Mouse (Mus musculus): ENCODE results near the gene Ccdc81. TPM values are rescaled to one million over a fixed set of nuclear protein-coding genes. Genes with fewer than 3 reads are reported as not detected.

The Ccdc81 gene
- total and polyA plus RNA-seq, 3 experiments, result not detected

- Histone ChIP-seq H3K4me1 (ENCODE audit: insufficient read depth, low read depth, low read length) (no peaks in the 10 kb centered on the region), H3K4me3 (ENCODE audit: low read depth, low read length) (no peak overlapping the region), H3K9me3 (replicated peaks) (no peaks in the 10 kb centered on the region), H3K27me3 (ENCODE audit: insufficient read depth, low read length) (no peaks in the 10 kb centered on the region), H3K36me3 (replicated peaks) (peaks cover 65% of the 10 kb centered on the region)
- no peak for ATAC-seq (ENCODE audit: extremely low read depth, insufficient number of reproducible peaks, low FRiP score, poor library complexity, severe bottlenecking)
- TF ChIP-seq GATA2 (IDR thresholded peaks at IDR 0.05; ENCODE audit: borderline replicate concordance, low read depth, low read length) (no peak), GATA1 (IDR thresholded peaks at IDR 0.05; ENCODE audit: borderline replicate concordance, low read length) (no peak), POLR2AphosphoS5 (IDR thresholded peaks at IDR 0.05; ENCODE audit: insufficient replicate concordance, low read depth, low read length) (no peak), CTCF (IDR thresholded peaks at IDR 0.05; ENCODE audit: low read depth, low read length) (no peak), TAL1 (conservative IDR thresholded peaks at IDR 0.05; ENCODE audit: low read depth, low read length) (no peak)
- no peak for DNase-seq (ENCODE audit: low spot score)
Measured at GRCm38 (mm10) chr7:89923441-89924180, 20.2 kb upstream of the Ccdc81 start.

DNA sequence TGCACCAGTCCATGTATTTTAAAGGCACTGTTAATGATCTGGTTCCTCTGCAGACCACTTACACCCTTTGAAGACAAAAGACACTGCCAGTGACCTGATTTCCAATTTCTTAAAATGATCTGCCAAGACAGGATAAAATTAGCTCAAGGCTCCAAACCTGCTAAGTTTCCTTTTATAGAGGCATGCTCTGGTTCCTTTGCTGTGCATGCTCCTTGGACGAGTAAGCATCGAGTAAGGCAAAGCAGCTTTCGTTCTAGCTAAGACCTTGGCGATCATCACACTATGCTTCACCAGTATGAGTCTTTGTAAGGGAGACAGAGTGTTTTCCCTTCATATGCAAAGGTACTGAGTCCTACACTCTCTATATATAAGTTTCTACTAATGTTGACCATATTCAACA, 14.3 kb upstream of the Ccdc81 start:
- ATAC-seq (ENCODE audit: extremely low read depth, insufficient number of reproducible peaks, low FRiP score, poor library complexity, severe bottlenecking) (no peak), DNase-seq (ENCODE audit: low spot score) (no peak)

DNA sequence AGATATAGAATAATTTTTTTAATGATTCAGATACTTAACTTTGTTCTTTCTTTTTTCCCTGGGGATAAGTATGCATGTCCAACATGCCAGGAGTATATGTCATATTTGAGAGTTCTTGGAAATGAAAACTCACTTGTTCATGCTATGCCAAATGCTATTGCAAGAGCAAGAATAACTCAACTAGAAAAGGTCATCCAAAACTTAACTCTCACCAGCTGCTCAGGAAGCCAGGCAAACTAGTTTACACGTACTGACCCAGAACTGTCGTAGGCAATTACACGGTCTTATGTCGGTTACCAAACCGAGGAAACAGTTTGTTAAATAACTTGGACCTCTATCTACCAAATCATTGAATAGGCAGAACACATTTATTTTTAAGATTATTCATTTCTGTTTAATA, 13.3 kb upstream of the Ccdc81 start:
- Histone ChIP-seq H3K27me3 (ENCODE audit: insufficient read depth, low read length) (no peaks in the 10 kb centered on the region), H3K36me3 (replicated peaks) (peaks cover 49% of the 10 kb centered on the region), H3K4me1 (ENCODE audit: insufficient read depth, low read depth, low read length) (peaks cover 3% of the 10 kb centered on the region), H3K4me3 (ENCODE audit: low read depth, low read length) (no peak overlapping the region), H3K9me3 (replicated peaks) (no peaks in the 10 kb centered on the region)
- no peak for TF ChIP-seq GATA2 (IDR thresholded peaks at IDR 0.05; ENCODE audit: borderline replicate concordance, low read depth, low read length)
- TF ChIP-seq CTCF (IDR thresholded peaks at IDR 0.05; ENCODE audit: low read depth, low read length), result no peak
- no peak for TF ChIP-seq TAL1 (conservative IDR thresholded peaks at IDR 0.05; ENCODE audit: low read depth, low read length)
- no peak for TF ChIP-seq GATA1 (IDR thresholded peaks at IDR 0.05; ENCODE audit: borderline replicate concordance, low read length)
- TF ChIP-seq POLR2AphosphoS5 (IDR thresholded peaks at IDR 0.05; ENCODE audit: insufficient replicate concordance, low read depth, low read length), result no peak
- DNase-seq (ENCODE audit: low spot score) (no peak), ATAC-seq (ENCODE audit: extremely low read depth, insufficient number of reproducible peaks, low FRiP score, poor library complexity, severe bottlenecking) (no peak)

More for the DNA sequence above, 14.3 kb upstream of the Ccdc81 start:
- peaks cover 3% of the 10 kb centered on the region for H3K4me1 ChIP-seq (ENCODE audit: insufficient read depth, low read depth, low read length)
- TF ChIP-seq GATA1 (IDR thresholded peaks at IDR 0.05; ENCODE audit: borderline replicate concordance, low read length), result no peak
- TF ChIP-seq TAL1 (conservative IDR thresholded peaks at IDR 0.05; ENCODE audit: low read depth, low read length), result no peak
- no peak for TF ChIP-seq POLR2AphosphoS5 (IDR thresholded peaks at IDR 0.05; ENCODE audit: insufficient replicate concordance, low read depth, low read length)
- no peak for TF ChIP-seq GATA2 (IDR thresholded peaks at IDR 0.05; ENCODE audit: borderline replicate concordance, low read depth, low read length)
- TF ChIP-seq CTCF (IDR thresholded peaks at IDR 0.05; ENCODE audit: low read depth, low read length), result no peak
- H3K27me3 ChIP-seq (ENCODE audit: insufficient read depth, low read length), result no peaks in the 10 kb centered on the region
- no peaks in the 10 kb centered on the region for H3K9me3 ChIP-seq (replicated peaks)
- peaks cover 55% of the 10 kb centered on the region for H3K36me3 ChIP-seq (replicated peaks)
- H3K4me3 ChIP-seq (ENCODE audit: low read depth, low read length), result no peak overlapping the region

DNA sequence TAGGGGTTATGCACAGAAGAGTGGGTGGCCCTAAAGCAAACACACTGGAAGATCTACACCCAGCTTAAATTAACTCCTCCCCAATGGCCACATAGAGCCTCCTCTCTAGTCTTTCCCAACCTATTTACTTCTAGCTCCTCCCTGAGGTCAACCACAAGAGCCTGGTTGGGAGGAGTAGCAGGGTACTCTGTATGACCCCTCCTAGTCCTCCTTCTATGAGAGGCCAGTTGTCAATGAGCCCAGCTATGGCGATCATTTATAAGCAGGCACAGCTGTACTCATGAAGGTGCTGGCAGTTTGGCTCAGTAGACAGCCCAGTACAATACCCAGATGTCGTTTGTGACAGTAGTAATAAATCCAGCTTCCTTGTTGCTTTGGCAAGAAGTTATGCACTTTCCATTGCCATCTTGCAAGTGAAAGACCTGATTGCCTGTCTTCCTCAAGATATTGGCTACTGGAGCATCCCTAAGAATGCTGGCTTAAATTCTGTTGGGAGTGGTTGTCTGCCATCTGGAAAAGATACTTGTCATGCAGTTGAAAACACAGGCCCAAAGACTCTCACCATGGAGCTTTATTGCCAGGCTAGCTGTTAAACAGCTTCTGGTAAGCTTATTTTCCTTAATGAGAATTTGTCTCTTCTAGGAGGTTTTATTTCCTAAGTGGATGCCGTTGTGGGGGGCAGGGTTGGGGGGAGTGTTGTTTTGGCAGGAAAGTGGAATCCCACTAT, 10.2 kb upstream of the Ccdc81 start:
- no peak for ATAC-seq (ENCODE audit: extremely low read depth, insufficient number of reproducible peaks, low FRiP score, poor library complexity, severe bottlenecking)
- TF ChIP-seq GATA1 (IDR thresholded peaks at IDR 0.05; ENCODE audit: borderline replicate concordance, low read length) (no peak), GATA2 (IDR thresholded peaks at IDR 0.05; ENCODE audit: borderline replicate concordance, low read depth, low read length) (no peak), TAL1 (conservative IDR thresholded peaks at IDR 0.05; ENCODE audit: low read depth, low read length) (no peak), CTCF (IDR thresholded peaks at IDR 0.05; ENCODE audit: low read depth, low read length) (no peak), POLR2AphosphoS5 (IDR thresholded peaks at IDR 0.05; ENCODE audit: insufficient replicate concordance, low read depth, low read length) (no peak)
- peaks cover 9% of the 10 kb centered on the region; the same call in 1 of the 2 replicates for H3K27me3 ChIP-seq (ENCODE audit: insufficient read depth, low read length)
- no peak for DNase-seq (ENCODE audit: low spot score)
- no peak overlapping the region for H3K4me3 ChIP-seq (ENCODE audit: low read depth, low read length)
- no peaks in the 10 kb centered on the region for H3K9me3 ChIP-seq (replicated peaks)
- peaks cover 3% of the 10 kb centered on the region for H3K4me1 ChIP-seq (ENCODE audit: insufficient read depth, low read depth, low read length)
- peaks cover 27% of the 10 kb centered on the region for H3K36me3 ChIP-seq (replicated peaks)

DNA sequence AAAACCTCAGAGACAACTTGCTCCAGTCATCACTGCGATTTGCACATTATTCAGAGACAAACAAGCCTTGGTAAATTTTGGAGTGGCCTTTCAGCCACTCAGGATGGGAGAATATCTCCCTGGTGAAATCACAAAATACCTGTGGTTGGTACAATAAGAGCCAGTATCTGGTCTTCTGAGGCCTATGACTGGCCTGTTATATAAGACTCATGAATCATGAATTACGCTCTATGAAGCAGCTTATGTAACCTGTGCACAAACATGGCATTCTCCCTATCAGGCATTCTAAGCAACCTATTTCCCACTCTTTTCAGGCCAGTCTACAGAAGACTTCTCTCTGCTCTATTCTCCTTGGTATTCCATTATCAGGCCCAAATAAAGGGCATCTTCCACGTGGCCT, 8.9 kb upstream of the Ccdc81 start:
- DNase-seq (ENCODE audit: low spot score), result no peak
- H3K27me3 ChIP-seq (ENCODE audit: insufficient read depth, low read length), result peaks cover 9% of the 10 kb centered on the region; the same call in 1 of the 2 replicates
- H3K9me3 ChIP-seq (replicated peaks), result no peaks in the 10 kb centered on the region
- ATAC-seq (ENCODE audit: extremely low read depth, insufficient number of reproducible peaks, low FRiP score, poor library complexity, severe bottlenecking), result no peak
- TF ChIP-seq GATA1 (IDR thresholded peaks at IDR 0.05; ENCODE audit: borderline replicate concordance, low read length), result no peak
- TF ChIP-seq TAL1 (conservative IDR thresholded peaks at IDR 0.05; ENCODE audit: low read depth, low read length), result no peak
- no peak for TF ChIP-seq GATA2 (IDR thresholded peaks at IDR 0.05; ENCODE audit: borderline replicate concordance, low read depth, low read length)
- TF ChIP-seq CTCF (IDR thresholded peaks at IDR 0.05; ENCODE audit: low read depth, low read length), result no peak
- no peak for TF ChIP-seq POLR2AphosphoS5 (IDR thresholded peaks at IDR 0.05; ENCODE audit: insufficient replicate concordance, low read depth, low read length)
- H3K4me3 ChIP-seq (ENCODE audit: low read depth, low read length), result no peak overlapping the region
- peaks cover 19% of the 10 kb centered on the region for H3K36me3 ChIP-seq (replicated peaks)
- H3K4me1 ChIP-seq (ENCODE audit: insufficient read depth, low read depth, low read length), result peaks cover 3% of the 10 kb centered on the region

GRCm38 (mm10) chr7:89909711-89910110, 6.3 kb upstream of the Ccdc81 start:
- peaks cover 11% of the 10 kb centered on the region for H3K27me3 ChIP-seq (ENCODE audit: insufficient read depth, low read length)
- no peaks in the 10 kb centered on the region for H3K9me3 ChIP-seq (replicated peaks)
- H3K4me3 ChIP-seq (ENCODE audit: low read depth, low read length), result no peak overlapping the region
- H3K36me3 ChIP-seq (replicated peaks), result no peaks in the 10 kb centered on the region
- DNase-seq (ENCODE audit: low spot score), result no peak
- TF ChIP-seq GATA1 (IDR thresholded peaks at IDR 0.05; ENCODE audit: borderline replicate concordance, low read length) (no peak), TAL1 (conservative IDR thresholded peaks at IDR 0.05; ENCODE audit: low read depth, low read length) (no peak), GATA2 (IDR thresholded peaks at IDR 0.05; ENCODE audit: borderline replicate concordance, low read depth, low read length) (no peak), POLR2AphosphoS5 (IDR thresholded peaks at IDR 0.05; ENCODE audit: insufficient replicate concordance, low read depth, low read length) (no peak), CTCF (IDR thresholded peaks at IDR 0.05; ENCODE audit: low read depth, low read length) (no peak)
- H3K4me1 ChIP-seq (ENCODE audit: insufficient read depth, low read depth, low read length), result peaks cover 3% of the 10 kb centered on the region
- no peak for ATAC-seq (ENCODE audit: extremely low read depth, insufficient number of reproducible peaks, low FRiP score, poor library complexity, severe bottlenecking)
